Mouse (Mus musculus) MEL (cell line): ENCODE measurements around the gene Cog4. TPM values are rescaled to one million over a fixed set of nuclear protein-coding genes. Genes with fewer than 3 reads are reported as not detected.
A peak's percentile ranks its signal among the peaks of the same experiment; 100 is the strongest.

Experiments used
- DNase-seq: peaks from one replicate; pipeline ENCODE4 v3.0.0; 2011; ENCODE audit warnings: low read depth, low spot score
- H3K27ac ChIP-seq: 2 replicates; pipeline ENCODE4 v1.5.1; 2012; ENCODE audit warnings: low read depth, mild to moderate bottlenecking, control low read depth, low read length, moderate library complexity; ENCODE audit not compliant: control insufficient read depth
- H3K27me3 ChIP-seq, 2 experiments: fragments of 150-350 bp in 1 of 2; sonication (generic) in 1 of 2; 2 replicates each; pipeline ENCODE4 v1.6.1; 2012; ENCODE audit warnings: low read length in 2 of 2, mild to moderate bottlenecking in 2 of 2, improper control_type of control experiment in 1 of 2, moderate library complexity in 1 of 2; ENCODE audit not compliant: insufficient read depth in 2 of 2, control insufficient read depth in 1 of 2
- H3K36me3 ChIP-seq, 2 experiments: 2 replicates each; pipeline ENCODE4 v1.6.1; 2012 to 2014; ENCODE audit warnings: low read length in 2 of 2, improper control_type of control experiment in 1 of 2, inconsistent platforms in 1 of 2, mild to moderate bottlenecking in 1 of 2; ENCODE audit not compliant: insufficient read depth in 2 of 2, control insufficient read depth in 1 of 2
- H3K4me1 ChIP-seq, 2 experiments: fragments of 150-350 bp in 1 of 2; sonication (generic) in 1 of 2; 2 replicates each; pipeline ENCODE4 v1.6.1; 2012; ENCODE audit warnings: low read length in 2 of 2, improper control_type of control experiment in 1 of 2, mild to moderate bottlenecking in 1 of 2; ENCODE audit not compliant: insufficient read depth in 2 of 2, control insufficient read depth in 1 of 2
- H3K4me3 ChIP-seq, 2 experiments: fragments of 150-350 bp in 1 of 2; sonication (generic) in 1 of 2; 2 replicates each; pipeline ENCODE4 v1.5.1; 2012; ENCODE audit warnings: low read depth in 2 of 2, low read length in 2 of 2, mild to moderate bottlenecking in 2 of 2, moderate library complexity in 2 of 2, control low read depth in 1 of 2, improper control_type of control experiment in 1 of 2; ENCODE audit not compliant: control insufficient read depth in 1 of 2, insufficient read depth in 1 of 2
- H3K79me2 ChIP-seq: 2 replicates; pipeline ENCODE4 v1.6.1; 2012; ENCODE audit warnings: mild to moderate bottlenecking, low read length, moderate library complexity; ENCODE audit not compliant: control insufficient read depth, poor library complexity, insufficient read depth
- H3K9ac ChIP-seq: 2 replicates; pipeline ENCODE4 v1.6.1; 2012; ENCODE audit warnings: low read depth, mild to moderate bottlenecking, control low read depth, low read length, moderate library complexity; ENCODE audit not compliant: control insufficient read depth, poor library complexity, severe bottlenecking
- H3K9me3 ChIP-seq: fragments of 150-350 bp; sonication (generic); replicated peaks from 2 replicates; pipeline ENCODE4 v1.6.1; 2012; ENCODE audit warnings: mild to moderate bottlenecking, low read length, improper control_type of control experiment, moderate library complexity; ENCODE audit not compliant: insufficient read depth
- BHLHE40 ChIP-seq: IDR thresholded peaks from 2 replicates; pipeline ENCODE4 v1.6.1; 2012; ENCODE audit warnings: low read depth, mild to moderate bottlenecking, inconsistent platforms, low read length, improper control_type of control experiment, borderline replicate concordance
- CHD1 ChIP-seq: IDR thresholded peaks from 2 replicates; pipeline ENCODE4 v1.6.1; 2012; ENCODE audit warnings: low read depth, mild to moderate bottlenecking, inconsistent platforms, low read length, improper control_type of control experiment
- CHD2 ChIP-seq: IDR thresholded peaks from 2 replicates; pipeline ENCODE4 v1.6.1; 2011; ENCODE audit warnings: low read length, improper control_type of control experiment
- CTCF ChIP-seq, 3 experiments: IDR thresholded peaks in 2 of 3; conservative IDR thresholded peaks in 1 of 3; 2 replicates each; pipeline ENCODE4 v1.5.1; 2011 to 2012; ENCODE audit warnings: low read length in 3 of 3, low read depth in 2 of 3, mild to moderate bottlenecking in 2 of 3, improper control_type of control experiment in 1 of 3, inconsistent platforms in 1 of 3, mixed read lengths in 1 of 3, moderate library complexity in 1 of 3; ENCODE audit not compliant: control insufficient read depth in 1 of 3, insufficient read depth in 1 of 3, poor library complexity in 1 of 3, severe bottlenecking in 1 of 3
- ELF1 ChIP-seq: IDR thresholded peaks from 2 replicates; pipeline ENCODE4 v1.6.1; 2014; ENCODE audit warnings: low read depth, mild to moderate bottlenecking, inconsistent platforms, low read length, improper control_type of control experiment, moderate library complexity
- EP300 ChIP-seq, 2 experiments: IDR thresholded peaks; 2 replicates each; pipeline ENCODE4 v1.6.1; 2011; ENCODE audit warnings: improper control_type of control experiment in 2 of 2, low read length in 2 of 2, low read depth in 1 of 2, mild to moderate bottlenecking in 1 of 2
- ETS1 ChIP-seq: IDR thresholded peaks from 2 replicates; pipeline ENCODE4 v1.6.1; 2012; ENCODE audit warnings: low read depth, mild to moderate bottlenecking, inconsistent platforms, low read length, improper control_type of control experiment, moderate library complexity
- GATA1 ChIP-seq: IDR thresholded peaks from 2 replicates; pipeline ENCODE4 v1.6.1; 2011; ENCODE audit warnings: low read depth, low read length, improper control_type of control experiment
- KAT2A ChIP-seq: conservative IDR thresholded peaks from 2 replicates; pipeline ENCODE4 v1.6.1; 2012; ENCODE audit warnings: low read depth, low read length, improper control_type of control experiment, inconsistent platforms
- MAFK ChIP-seq: IDR thresholded peaks from 2 replicates; pipeline ENCODE4 v1.6.1; 2011; ENCODE audit warnings: low read depth, mild to moderate bottlenecking, low read length, improper control_type of control experiment, borderline replicate concordance
- MXI1 ChIP-seq: IDR thresholded peaks from 2 replicates; pipeline ENCODE4 v1.6.1; 2011; ENCODE audit warnings: mild to moderate bottlenecking, low read depth, low read length, improper control_type of control experiment
- NELFE ChIP-seq: IDR thresholded peaks from 2 replicates; pipeline ENCODE4 v1.6.1; 2011; ENCODE audit warnings: low read depth, low read length, improper control_type of control experiment
- NRF1 ChIP-seq: IDR thresholded peaks from 2 replicates; pipeline ENCODE4 v1.6.1; 2014; ENCODE audit warnings: low read depth, mild to moderate bottlenecking, inconsistent platforms, low read length, improper control_type of control experiment, moderate library complexity; ENCODE audit not compliant: poor library complexity, insufficient read depth, severe bottlenecking
- POLR2AphosphoS5 ChIP-seq: IDR thresholded peaks from 2 replicates; pipeline ENCODE4 v1.6.1; 2012; ENCODE audit warnings: low read depth, borderline replicate concordance, mild to moderate bottlenecking, inconsistent platforms, low read length, moderate library complexity, mixed read lengths
- RAD21 ChIP-seq: IDR thresholded peaks from 2 replicates; pipeline ENCODE4 v1.6.1; 2011; ENCODE audit warnings: mild to moderate bottlenecking, low read depth, low read length, improper control_type of control experiment
- RCOR1 ChIP-seq: IDR thresholded peaks from 2 replicates; pipeline ENCODE4 v1.6.1; 2012; ENCODE audit warnings: low read depth, mild to moderate bottlenecking, inconsistent platforms, low read length, improper control_type of control experiment
- SIN3A ChIP-seq: IDR thresholded peaks from 2 replicates; pipeline ENCODE4 v1.6.1; 2012; ENCODE audit warnings: low read length, improper control_type of control experiment, inconsistent platforms
- SMC3 ChIP-seq: IDR thresholded peaks from 2 replicates; pipeline ENCODE4 v1.6.1; 2011; ENCODE audit warnings: low read depth, low read length, improper control_type of control experiment
- TBP ChIP-seq: IDR thresholded peaks from 2 replicates; pipeline ENCODE4 v1.8.0; 2011; ENCODE audit warnings: low read depth, low read length, improper control_type of control experiment
- UBTF ChIP-seq: IDR thresholded peaks from 2 replicates; pipeline ENCODE4 v1.6.1; 2012; ENCODE audit warnings: low read depth, mild to moderate bottlenecking, inconsistent platforms, low read length, improper control_type of control experiment, moderate library complexity, borderline replicate concordance; ENCODE audit not compliant: insufficient read depth
- USF2 ChIP-seq, 2 experiments: IDR thresholded peaks; 2 replicates each; pipeline ENCODE4 v1.6.1; 2011 to 2012; ENCODE audit warnings: improper control_type of control experiment in 2 of 2, low read length in 2 of 2, borderline replicate concordance in 1 of 2, inconsistent platforms in 1 of 2, low read depth in 1 of 2, mild to moderate bottlenecking in 1 of 2; ENCODE audit not compliant: insufficient read depth in 1 of 2
- ZC3H11A ChIP-seq: IDR thresholded peaks from 2 replicates; pipeline ENCODE4 v1.6.1; 2012; ENCODE audit warnings: low read depth, mild to moderate bottlenecking, inconsistent platforms, low read length, improper control_type of control experiment
- ZMIZ1 ChIP-seq: IDR thresholded peaks from 2 replicates; pipeline ENCODE4 v1.6.1; 2012; ENCODE audit warnings: low read depth, mild to moderate bottlenecking, inconsistent platforms, low read length, improper control_type of control experiment, moderate library complexity
- polyA plus RNA-seq, 2 experiments: library from polyadenylated mRNA; stranded (reverse) in 1 of 2; unstranded in 1 of 2; fragments of >175 nt in 1 of 2; fragments of >200 nt in 1 of 2; gene quantifications; 2 replicates each; pipeline versions ENCODE4 v1.2.1 to v1.2.4; 2012; ENCODE audit warnings: low replicate concordance in 2 of 2, low read depth in 1 of 2; ENCODE audit not compliant: insufficient read length in 2 of 2, insufficient read depth in 1 of 2, missing spikeins in 1 of 2
- total RNA-seq: library from RNA; depleted of rRNA; stranded (reverse); fragments of 300-350 nt; gene quantifications from 2 replicates; pipeline ENCODE4 v1.2.3, GENCODE M21; 2012

The Cog4 gene
- total and polyA plus RNA-seq, 3 experiments, result 32.1 to 35.3 TPM; not detected in 1

DNA sequence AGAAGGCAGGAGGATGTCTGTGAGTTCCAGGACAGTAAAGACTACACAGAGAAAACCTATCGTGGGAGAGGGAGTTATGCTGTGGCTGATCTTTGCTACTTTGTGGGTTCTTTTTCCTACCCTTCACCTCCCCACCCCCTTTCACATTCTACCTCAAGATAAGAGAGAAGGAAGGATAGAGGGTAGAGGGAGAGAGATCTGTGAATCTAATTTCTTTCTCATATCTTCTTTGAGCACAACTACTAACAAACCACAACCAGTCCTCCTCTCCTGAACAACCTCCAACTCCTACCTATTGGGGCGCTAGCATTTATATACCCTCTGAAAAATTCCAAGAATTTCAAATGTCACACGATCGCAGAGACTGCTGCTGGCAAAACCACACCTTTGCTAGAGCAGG, 31.5 kb downstream of the Cog4 start (continued):
- TF ChIP-seq NRF1, result no peak
- no peak for TF ChIP-seq NELFE
- peak; percentile 82 to 85 for TF ChIP-seq EP300 (IDR thresholded peaks at IDR 0.05; ENCODE audit: low read depth in 1 of 2, low read length in 2 of 2)
- TF ChIP-seq MXI1, result peak; percentile 36; the same call in 1 of the 2 replicates
- no peak for TF ChIP-seq KAT2A
- TF ChIP-seq ETS1, result peak; percentile 71
- TF ChIP-seq BHLHE40, result no peak

DNA sequence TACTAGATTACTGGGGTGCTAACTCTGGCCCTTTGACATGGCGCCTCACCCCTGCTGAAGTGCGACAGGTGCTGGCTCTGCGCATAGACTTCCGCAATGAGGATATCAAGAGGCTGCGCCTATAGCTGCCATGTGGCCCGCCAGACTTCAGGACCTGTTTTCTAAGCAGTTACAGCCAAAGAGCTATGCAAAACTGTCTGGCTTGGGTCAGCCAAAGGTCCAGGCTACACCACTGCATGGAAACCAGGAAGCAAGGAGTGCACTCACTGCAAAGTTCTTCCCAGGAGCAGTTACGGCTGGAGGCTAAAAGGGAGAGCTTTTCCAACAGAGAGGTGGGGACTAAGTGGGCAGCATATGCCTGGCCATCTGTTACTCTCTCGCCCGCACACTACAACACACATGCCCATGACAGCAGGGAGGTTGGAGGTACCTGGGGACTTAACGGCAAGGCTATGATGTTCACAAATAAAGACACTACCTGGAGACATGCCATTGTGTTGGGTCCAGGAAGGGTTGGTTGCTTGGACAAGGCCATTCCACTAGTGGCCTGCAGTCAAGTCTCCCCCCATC, 35.4 kb downstream of the Cog4 start:
- no peak overlapping the region for H3K9ac ChIP-seq
- no peaks in the 10 kb centered on the region for H3K79me2 ChIP-seq
- H3K9me3 ChIP-seq, result no peaks in the 10 kb centered on the region
- H3K36me3 ChIP-seq, result peaks cover 6 to 16% of the 10 kb centered on the region in 2 experiments; a peak in 3 of 4 replicates
- DNase-seq, result no peak
- H3K27ac ChIP-seq, result no peak overlapping the region
- no peak overlapping the region for H3K4me3 ChIP-seq
- peaks cover 5 to 11% of the 10 kb centered on the region in 2 experiments for H3K4me1 ChIP-seq
- no peaks in the 10 kb centered on the region for H3K27me3 ChIP-seq
- TF ChIP-seq ZMIZ1 (no peak), KAT2A (no peak), SMC3 (no peak), NRF1 (no peak), ETS1 (no peak), TBP (no peak), BHLHE40 (no peak), SIN3A (no peak), ZC3H11A (no peak), UBTF (no peak), CTCF (IDR thresholded peaks at IDR 0.05 in 2 of 3, conservative IDR thresholded peaks at IDR 0.05 in 1 of 3; ENCODE audit: control insufficient read depth in 1 of 3, insufficient read depth in 1 of 3, low read depth in 2 of 3, low read length in 3 of 3, poor library complexity in 1 of 3, severe bottlenecking in 1 of 3) (no peak)

DNA sequence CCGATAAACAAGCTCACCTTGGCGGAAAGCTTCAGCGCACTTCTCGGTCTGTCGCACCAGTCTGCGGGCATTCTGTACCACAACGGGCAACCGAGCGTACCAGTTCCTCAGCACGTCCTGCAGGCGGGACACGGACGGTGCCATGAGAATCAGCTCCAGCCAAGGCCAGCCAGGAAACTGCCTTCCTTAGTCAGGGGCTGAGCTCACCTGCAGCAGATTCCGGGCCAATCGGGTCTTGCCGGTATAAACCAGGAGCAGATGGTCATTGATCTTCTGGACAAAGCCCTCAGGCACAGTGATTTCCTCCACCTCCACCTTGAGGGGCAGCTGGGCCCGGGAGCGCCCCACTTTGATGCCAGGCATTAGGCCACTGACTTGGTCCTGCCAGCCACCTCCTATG, 37.4 kb downstream of the Cog4 start:
- Histone ChIP-seq H3K4me1 (no peaks in the 10 kb centered on the region), H3K36me3 (peaks cover 0 to 4% of the 10 kb centered on the region in 2 experiments; a peak in 1 of 4 replicates), H3K79me2 (no peaks in the 10 kb centered on the region), H3K9ac (no peak overlapping the region), H3K4me3 (no peak overlapping the region), H3K27me3 (no peaks in the 10 kb centered on the region), H3K9me3 (no peaks in the 10 kb centered on the region), H3K27ac (no peak overlapping the region)
- no peak for DNase-seq
- TF ChIP-seq CTCF (IDR thresholded peaks at IDR 0.05 in 2 of 3, conservative IDR thresholded peaks at IDR 0.05 in 1 of 3; ENCODE audit: control insufficient read depth in 1 of 3, insufficient read depth in 1 of 3, low read depth in 2 of 3, low read length in 3 of 3, poor library complexity in 1 of 3, severe bottlenecking in 1 of 3) (no peak), MAFK (no peak), RAD21 (no peak), ZMIZ1 (no peak), ELF1 (no peak), USF2 (IDR thresholded peaks at IDR 0.05; ENCODE audit: borderline replicate concordance in 1 of 2, insufficient read depth in 1 of 2, low read depth in 1 of 2, low read length in 2 of 2) (no peak), GATA1 (no peak), POLR2AphosphoS5 (no peak), RCOR1 (no peak), SMC3 (no peak), UBTF (no peak), MXI1 (no peak), ZC3H11A (no peak), CHD2 (no peak), EP300 (IDR thresholded peaks at IDR 0.05; ENCODE audit: low read depth in 1 of 2, low read length in 2 of 2) (no peak), CHD1 (no peak), KAT2A (no peak)
